Mouse (Mus musculus) lung, embryonic 16.5 days (tissue): ENCODE measurements around the gene Aldh16a1. TPM values are rescaled to one million over a fixed set of nuclear protein-coding genes. Genes with fewer than 3 reads are reported as not detected.

Experiments used
- microRNA counts: library from miRNA; unstranded; fragments of <30 nt; microRNA quantifications from one replicate; lab custom pipeline; 2016
- microRNA-seq: library from miRNA; unstranded; fragments of <30 nt; microRNA quantifications from one replicate; pipeline ENCODE4, GENCODE M21; 2016
- polyA plus RNA-seq: library from polyadenylated mRNA; unstranded; fragments of >200 nt; fragmentation: Nextera tagmentation; extraction: Ambion mirVana; gene quantifications from 2 replicates; pipeline ENCODE4 v1.2.1, GENCODE M21; 2015

Gene Aldh16a1
- polyA plus RNA-seq, 1 experiment from 2014 or later = 57.4 TPM

MicroRNAs encoded within 50 kb of the gene (microRNA counts, 519-probe panel; counts per million panel counts)
- 3,071 counts per million, percentile 59 among the panel's probes with 10 or more counts for microRNA mmu-miR-150 (lab: Ali Mortazavi, UCI)

Small RNAs within 50 kb of the gene (microRNA-seq; reads per million reads assigned to microRNA genes)
- gene Mir150 = 49.8 reads per million, percentile 42 among the genes with 10 or more reads in this experiment
- gene Mir5121 = 10.1 reads per million, percentile 24 among the genes with 10 or more reads in this experiment
- gene Mir7055 = not detected

Other genes starting within 250 kb of the Aldh16a1 start
- gene Ap2a1, start 225.1 kb downstream of the Aldh16a1 start, polyA plus RNA-seq = 58.2 and 63.7 TPM in 2 replicates
- gene Tsks, start 211.4 kb downstream of the Aldh16a1 start, polyA plus RNA-seq = 0.15 and 0.44 TPM in 2 replicates
- gene Cpt1c, start 179.7 kb downstream of the Aldh16a1 start, polyA plus RNA-seq = 17.1 and 17.5 TPM in 2 replicates
- 413 and 457 TPM in 2 replicates for gene Prmt1, start 168.0 kb downstream of the Aldh16a1 start, polyA plus RNA-seq
- gene Irf3, start 156.9 kb downstream of the Aldh16a1 start, polyA plus RNA-seq = 96.5 and 108 TPM in 2 replicates
- gene Bcl2l12, start 155.9 kb downstream of the Aldh16a1 start, polyA plus RNA-seq = 62.0 and 64.5 TPM in 2 replicates
- 28.9 and 30.7 TPM in 2 replicates for gene Scaf1, start 138.2 kb downstream of the Aldh16a1 start, polyA plus RNA-seq
- gene Rras, start 136.6 kb downstream of the Aldh16a1 start, polyA plus RNA-seq = 54.6 and 59.7 TPM in 2 replicates
- 9.2 TPM in 2 replicates for gene Prr12, start 101.7 kb downstream of the Aldh16a1 start, polyA plus RNA-seq
- 72.5 and 77.8 TPM in 2 replicates for gene Nosip, start 92.2 kb downstream of the Aldh16a1 start, polyA plus RNA-seq
- 28.7 and 31.9 TPM in 2 replicates for gene Prrg2, start 91.9 kb downstream of the Aldh16a1 start, polyA plus RNA-seq
- gene Rcn3, start 62.4 kb downstream of the Aldh16a1 start, polyA plus RNA-seq = 308 and 326 TPM in 2 replicates
- 93.7 and 97.1 TPM in 2 replicates for gene Fcgrt, start 50.7 kb downstream of the Aldh16a1 start, polyA plus RNA-seq
- 1,430 and 1,443 TPM in 2 replicates for gene Rps11, start 30.1 kb downstream of the Aldh16a1 start, polyA plus RNA-seq
- 1,289 and 1,305 TPM in 2 replicates for gene Rpl13a, start 25.8 kb downstream of the Aldh16a1 start, polyA plus RNA-seq
- gene Gm45713, start 18.4 kb downstream of the Aldh16a1 start, polyA plus RNA-seq = 0.31 and 0.60 TPM in 2 replicates
- 2.4 and 3.0 TPM in 2 replicates for gene Flt3l, start 18.2 kb downstream of the Aldh16a1 start, polyA plus RNA-seq
- 99.2 and 100 TPM in 2 replicates for gene Pih1d1, start 281 bp downstream of the Aldh16a1 start, polyA plus RNA-seq
- 0.34 and 0.99 TPM in 2 replicates for gene Slc17a7, start 9.4 kb upstream of the Aldh16a1 start, polyA plus RNA-seq
- not detected in 2 replicates for gene Gfy, start 25.0 kb upstream of the Aldh16a1 start, polyA plus RNA-seq
- gene Pth2, start 26.4 kb upstream of the Aldh16a1 start, polyA plus RNA-seq = not detected in 2 replicates
- gene Ccdc155, start 50.3 kb upstream of the Aldh16a1 start, polyA plus RNA-seq = 1.3 TPM in 2 replicates
- gene Dkkl1, start 57.6 kb upstream of the Aldh16a1 start, polyA plus RNA-seq = 0.84 and 1.6 TPM in 2 replicates
- gene Tead2, start 61.2 kb upstream of the Aldh16a1 start, polyA plus RNA-seq = 134 and 148 TPM in 2 replicates
- 3.0 and 4.6 TPM in 2 replicates for gene Cd37, start 84.5 kb upstream of the Aldh16a1 start, polyA plus RNA-seq
- 0.23 TPM in 1 of 2 replicates, not detected in the other for gene Slc6a16, start 86.5 kb upstream of the Aldh16a1 start, polyA plus RNA-seq
- not detected in 2 replicates for gene Slc6a21, start 122.9 kb upstream of the Aldh16a1 start, polyA plus RNA-seq
- 19.6 and 25.0 TPM in 2 replicates for gene Trpm4, start 179.2 kb upstream of the Aldh16a1 start, polyA plus RNA-seq
- gene Hrc, start 180.7 kb upstream of the Aldh16a1 start, polyA plus RNA-seq = 1.8 and 2.0 TPM in 2 replicates
- 2.2 and 2.5 TPM in 2 replicates for gene Ppfia3, start 212.4 kb upstream of the Aldh16a1 start, polyA plus RNA-seq
- gene Lin7b, start 216.0 kb upstream of the Aldh16a1 start, polyA plus RNA-seq = 0.53 TPM in 2 replicates
- gene Snrnp70, start 241.2 kb upstream of the Aldh16a1 start, polyA plus RNA-seq = 181 and 191 TPM in 2 replicates